Mouse (Mus musculus) forebrain, embryonic 11.5 days (tissue): Measurements from ENCODE around the gene Gm16503. TPM values are rescaled to one million over a fixed set of nuclear protein-coding genes. Genes with fewer than 3 reads are reported as not detected.
"Not testable (repeated sequence)": the region's sequence is repeated elsewhere in the genome, so short reads cannot be mapped to it uniquely, and the experiment has no call there.

Experiments used
- ATAC-seq: fragments of 200-750 bp; cut with Nextera tagmentation; replicated peaks from 2 replicates; pipeline ENCODE4 v1.8.0; 2017; ENCODE audit warnings: moderate TSS enrichment; ENCODE audit not compliant: low FRiP score
- DNase-seq: peaks from one replicate; pipeline ENCODE4 v3.0.0-alpha.2; 2017; ENCODE audit warnings: low spot score
- H3K27ac ChIP-seq: fragments of 300-500 bp; sonication (generic); 2 replicates; pipeline ENCODE4 v1.5.1; 2014; ENCODE audit warnings: low read depth, low read length
- H3K27me3 ChIP-seq: fragments of 300-500 bp; sonication (generic); 2 replicates; pipeline ENCODE4 v1.6.1; 2014; ENCODE audit warnings: mild to moderate bottlenecking, low read length, mixed read lengths; ENCODE audit not compliant: control insufficient read depth, insufficient read depth
- H3K36me3 ChIP-seq: fragments of 300-500 bp; sonication (generic); 2 replicates; pipeline ENCODE4 v1.6.1; 2014; ENCODE audit warnings: mild to moderate bottlenecking, low read length, moderate library complexity, mixed read lengths; ENCODE audit not compliant: control insufficient read depth, insufficient read depth
- H3K4me1 ChIP-seq: fragments of 300-500 bp; sonication (generic); replicated peaks from 2 replicates; pipeline ENCODE4 v1.6.1; 2014; ENCODE audit warnings: low read length, mixed read lengths; ENCODE audit not compliant: control insufficient read depth, insufficient read depth
- H3K4me2 ChIP-seq: fragments of 300-500 bp; sonication (generic); 2 replicates; pipeline ENCODE4 v1.6.1; 2014; ENCODE audit warnings: low read depth, mild to moderate bottlenecking, low read length, moderate library complexity, mixed read lengths; ENCODE audit not compliant: severe bottlenecking
- H3K4me3 ChIP-seq: fragments of 300-500 bp; sonication (generic); 2 replicates; pipeline ENCODE4 v1.5.1; 2014; ENCODE audit warnings: low read depth, low read length
- H3K9ac ChIP-seq: fragments of 300-500 bp; sonication (generic); 2 replicates; pipeline ENCODE4 v1.6.1; 2014; ENCODE audit warnings: low read length
- H3K9me3 ChIP-seq: fragments of 300-500 bp; sonication (generic); 2 replicates; pipeline ENCODE4 v1.6.1; 2016; ENCODE audit warnings: low read length, mixed read lengths; ENCODE audit not compliant: control insufficient read depth
- WGBS: fragments of 180-500 bp; shearing (Covaris S2); extraction: QIAGEN DNeasy Blood & Tissue Kit; methylation state at CpG from one replicate; pipeline ENCODE4 v1.1.7; 2014; 5-methylcytosine and 5-hydroxymethylcytosine counted together
- polyA plus RNA-seq: library from polyadenylated mRNA; unstranded; fragments of >200 nt; fragmentation: Nextera tagmentation; extraction: Ambion mirVana; gene quantifications from 2 replicates; pipeline ENCODE4 v1.2.1, GENCODE M21; 2014

Gm16503 gene
- polyA plus RNA-seq, result 0.29 and 0.41 TPM in 2 replicates

- WGBS, result 92% methylated on average over 3 of the region's 3 CpGs
- not testable (repeated sequence) for ATAC-seq
Observed at GRCm38 (mm10) chr4:147539918-147540317, at the start of gene Gm16503. Gene Gm16503, plus strand, starts transcription at chr4:147540218.

GRCm38 (mm10) chr4:147492117-147492516 is 47.9 kb upstream of the Gm16503 start, which contains the start of gene Zfp982:
Gene Zfp982, plus strand, starts transcription at chr4:147492417.
- not testable (repeated sequence) for ATAC-seq, H3K36me3 ChIP-seq, H3K27ac ChIP-seq, H3K4me1 ChIP-seq, H3K9ac ChIP-seq, H3K4me3 ChIP-seq, H3K27me3 ChIP-seq, H3K4me2 ChIP-seq, DNase-seq
- peaks cover 15% of the 10 kb centered on the region for H3K9me3 ChIP-seq
- 90% methylated on average over 7 of the region's 7 CpGs for WGBS

More at GRCm38 (mm10) chr4:147539918-147540317, at the start of gene Gm16503:
- not testable (repeated sequence) for H3K9ac ChIP-seq, H3K4me1 ChIP-seq, H3K27me3 ChIP-seq, H3K36me3 ChIP-seq, DNase-seq, H3K4me3 ChIP-seq, H3K27ac ChIP-seq, H3K4me2 ChIP-seq
- peaks cover 22% of the 10 kb centered on the region for H3K9me3 ChIP-seq

GRCm38 (mm10) chr4:147498772-147499613 is 41.0 kb upstream of the Gm16503 start:
- not testable (repeated sequence) for H3K9ac ChIP-seq, H3K36me3 ChIP-seq, H3K9me3 ChIP-seq, H3K27me3 ChIP-seq, H3K4me2 ChIP-seq, H3K4me1 ChIP-seq, DNase-seq, H3K4me3 ChIP-seq, H3K27ac ChIP-seq
- ATAC-seq, result peak; percentile 53; the same call in 1 of the 2 replicates
- 89% methylated on average over 5 of the region's 5 CpGs for WGBS

- Histone ChIP-seq H3K9ac (no peak overlapping the region), H3K27ac (no peak overlapping the region), H3K4me3 (no peak overlapping the region), H3K4me1 (no peaks in the 10 kb centered on the region), H3K4me2 (no peak overlapping the region), H3K9me3 (peaks cover 13% of the 10 kb centered on the region), H3K36me3 (no peaks in the 10 kb centered on the region), H3K27me3 (no peaks in the 10 kb centered on the region)
- ATAC-seq, result peak; percentile 56; the same call in 1 of the 2 replicates
- WGBS, result 80% methylated on average over 2 of the region's 2 CpGs
- no peak for DNase-seq
Observed at GRCm38 (mm10) chr4:147509174-147509573, 30.8 kb upstream of the Gm16503 start.

GRCm38 (mm10) chr4:147518981-147519380 is 21.0 kb upstream of the Gm16503 start:
- ATAC-seq, result peak; percentile 11; the same call in 1 of the 2 replicates
- 73% methylated on average over 2 of the region's 2 CpGs for WGBS
- no peak for DNase-seq

GRCm38 (mm10) chr4:147520100-147520499 is 19.9 kb upstream of the Gm16503 start:
- DNase-seq (no peak), ATAC-seq (peak; percentile 24; the same call in 1 of the 2 replicates)
- H3K4me2 ChIP-seq, result no peak overlapping the region
- H3K27me3 ChIP-seq, result no peaks in the 10 kb centered on the region
- no peaks in the 10 kb centered on the region for H3K36me3 ChIP-seq
- no peaks in the 10 kb centered on the region for H3K4me1 ChIP-seq
- no peak overlapping the region for H3K4me3 ChIP-seq
- H3K9ac ChIP-seq, result no peak overlapping the region
- no peak overlapping the region for H3K27ac ChIP-seq
- H3K9me3 ChIP-seq, result peaks cover 36% of the 10 kb centered on the region

More at GRCm38 (mm10) chr4:147518981-147519380, 21.0 kb upstream of the Gm16503 start:
- Histone ChIP-seq H3K4me2 (no peak overlapping the region), H3K27ac (no peak overlapping the region), H3K27me3 (no peaks in the 10 kb centered on the region), H3K9me3 (peaks cover 35% of the 10 kb centered on the region), H3K4me1 (no peaks in the 10 kb centered on the region), H3K4me3 (no peak overlapping the region), H3K9ac (no peak overlapping the region), H3K36me3 (no peaks in the 10 kb centered on the region)

- Histone ChIP-seq H3K9ac (no peak overlapping the region), H3K27ac (no peak overlapping the region), H3K9me3 (peaks cover 29% of the 10 kb centered on the region), H3K27me3 (no peaks in the 10 kb centered on the region), H3K4me3 (no peak overlapping the region), H3K4me2 (no peak overlapping the region), H3K36me3 (no peaks in the 10 kb centered on the region), H3K4me1 (no peaks in the 10 kb centered on the region)
- 87% methylated on average over 1 of the region's 1 CpGs for WGBS
- no peak for ATAC-seq
- DNase-seq, result no peak
Observed at GRCm38 (mm10) chr4:147525125-147525524, 14.9 kb upstream of the Gm16503 start.

GRCm38 (mm10) chr4:147530366-147530765 is 9.7 kb upstream of the Gm16503 start:
- 94% methylated on average over 1 of the region's 1 CpGs for WGBS
- peaks cover 13% of the 10 kb centered on the region for H3K9me3 ChIP-seq

More at GRCm38 (mm10) chr4:147530366-147530765, 9.7 kb upstream of the Gm16503 start:
- Histone ChIP-seq H3K4me3 (no peak overlapping the region), H3K4me1 (no peaks in the 10 kb centered on the region), H3K27ac (no peak overlapping the region), H3K9ac (no peak overlapping the region), H3K27me3 (no peaks in the 10 kb centered on the region), H3K36me3 (no peaks in the 10 kb centered on the region), H3K4me2 (no peak overlapping the region)
- no peak for DNase-seq
- no peak for ATAC-seq
